12 mouse cellular contexts compared by ENCODE assay signal in the genomic region with DNA sequence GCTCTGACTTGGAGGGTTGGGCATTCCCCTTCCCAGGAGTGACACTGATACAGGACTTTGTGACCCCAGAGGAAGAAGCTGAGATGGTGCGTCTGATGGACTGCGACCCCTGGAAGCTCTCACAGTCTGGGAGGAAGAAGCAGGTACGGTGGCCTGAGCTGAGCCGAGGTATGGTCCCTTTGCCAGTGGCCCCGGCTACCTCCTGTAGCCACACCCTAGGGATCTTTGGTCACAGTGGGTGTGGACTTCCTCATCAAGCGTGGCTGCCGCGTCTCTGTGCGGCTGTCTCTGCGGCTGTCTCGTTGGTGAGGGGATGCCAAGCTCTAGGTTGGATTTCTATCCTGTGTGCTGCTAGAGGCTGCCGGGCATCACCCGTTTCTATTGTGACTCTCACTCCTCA.
"Had no signal": no experiment of that assay in that cellular context is flagged by ENCODE, and none has a peak within 500 bp of the region (broad histone marks: within the 10 kb centered on the region; RNA-seq: fewer than 3 reads in every experiment).

No protein-coding gene starts in this region.

- ATAC-seq: lung, postnatal 0 days; midbrain, embryonic 16.5 days had no signal

- H3K27ac ChIP-seq: kidney, postnatal 0 days; limb, embryonic 12.5 days; midbrain, embryonic 12.5 days; stomach, embryonic 15.5 days had no signal

- H3K4me3 ChIP-seq: limb, embryonic 12.5 days; midbrain, embryonic 12.5 days; stomach, embryonic 15.5 days had no signal

- H3K9me3 ChIP-seq: midbrain, embryonic 12.5 days; stomach, embryonic 15.5 days had no signal

- H3K27me3 ChIP-seq: limb, embryonic 12.5 days; midbrain, embryonic 12.5 days; stomach, embryonic 15.5 days had no signal

- H3K4me2 ChIP-seq: limb, embryonic 12.5 days; midbrain, embryonic 12.5 days; stomach, embryonic 15.5 days had no signal

- H3K9ac ChIP-seq: limb, embryonic 12.5 days; midbrain, embryonic 12.5 days; stomach, embryonic 15.5 days had no signal

- DNase-seq: kidney, adult 11 months; layer of hippocampus, postnatal 36 days; lung, adult 2 months; right cerebral cortex, adult 18-20 months; right cerebral cortex, postnatal 25 days; thymus, postnatal 36 days had no signal
